Mouse (Mus musculus) C2C12 (cell line): ENCODE measurements around the gene Nrip3. TPM values are rescaled to one million over a fixed set of nuclear protein-coding genes. Genes with fewer than 3 reads are reported as not detected.

Experiments used
- H3K27me3 ChIP-seq: one replicate; pipeline ENCODE4 v1.6.1; 2011; ENCODE audit not compliant: control insufficient read depth, insufficient read depth, insufficient read length
- H3K36me3 ChIP-seq: one replicate; pipeline ENCODE4 v1.6.1; 2011; ENCODE audit not compliant: control insufficient read depth, insufficient read depth
- H3K4me3 ChIP-seq: one replicate; pipeline ENCODE4 v1.5.1; 2011; ENCODE audit warnings: mild to moderate bottlenecking, control low read depth; ENCODE audit not compliant: poor library complexity, insufficient read depth, severe bottlenecking
- H3K79me2 ChIP-seq: one replicate; pipeline ENCODE4 v1.6.1; 2011; ENCODE audit not compliant: control insufficient read depth, insufficient read depth
- H3K79me3 ChIP-seq: one replicate; pipeline ENCODE4 v1.6.1; 2011; ENCODE audit warnings: low read depth, control low read depth
- H3ac ChIP-seq: one replicate; pipeline ENCODE3; 2011; ENCODE audit warnings: low read depth; ENCODE audit not compliant: control insufficient read depth, insufficient read length
- CEBPB ChIP-seq: IDR thresholded peaks from one replicate; pipeline ENCODE4 v1.6.1; 2011; ENCODE audit warnings: low read depth, mild to moderate bottlenecking, control low read depth, moderate library complexity
- CTCF ChIP-seq: IDR thresholded peaks from one replicate; pipeline ENCODE4 v1.5.1; 2011; ENCODE audit not compliant: control insufficient read depth, insufficient read depth, insufficient read length
- FOSL1 ChIP-seq: IDR thresholded peaks from one replicate; pipeline ENCODE4 v1.8.0; 2011; ENCODE audit warnings: mild to moderate bottlenecking, low read length; ENCODE audit not compliant: poor library complexity, insufficient read depth, severe bottlenecking
- MAX ChIP-seq: IDR thresholded peaks from one replicate; pipeline ENCODE4 v1.6.1; 2011; ENCODE audit warnings: mild to moderate bottlenecking, control low read depth
- MYOD1 ChIP-seq: IDR thresholded peaks from one replicate; pipeline ENCODE4 v1.6.1; 2011; ENCODE audit warnings: low read depth; ENCODE audit not compliant: control insufficient read depth, insufficient read length
- MYOG ChIP-seq: IDR thresholded peaks from one replicate; pipeline ENCODE4 v1.6.1; 2011; ENCODE audit not compliant: control insufficient read depth, insufficient read length; ENCODE audit errors: extremely low read depth
- USF1 ChIP-seq: IDR thresholded peaks from one replicate; pipeline ENCODE4 v1.6.1; 2011; ENCODE audit warnings: low read depth, mild to moderate bottlenecking, control low read depth, moderate library complexity
- polyA plus RNA-seq: library from polyadenylated mRNA; unstranded; fragments of >200 nt; fragmentation: generic; extraction: Trizol; gene quantifications from one replicate; pipeline ENCODE4 v1.2.1, GENCODE M21; 2012; ENCODE audit warnings: missing spikeins

The Nrip3 gene
- polyA plus RNA-seq, 1 experiment: not detected

GRCm38 (mm10) chr7:109783281-109783680, 1.5 kb upstream of the Nrip3 start:
- no peaks in the 10 kb centered on the region for H3K36me3 ChIP-seq
- no peak overlapping the region for H3K4me3 ChIP-seq
- TF ChIP-seq CTCF (no peak), USF1 (no peak), CEBPB (no peak), FOSL1 (no peak), MAX (no peak), MYOD1 (no peak), MYOG (no peak)
- H3K27me3 ChIP-seq: peaks cover 38% of the 10 kb centered on the region
- no peaks in the 10 kb centered on the region for H3K79me2 ChIP-seq
- no peaks in the 10 kb centered on the region for H3K79me3 ChIP-seq
- no peak overlapping the region for H3ac ChIP-seq

DNA sequence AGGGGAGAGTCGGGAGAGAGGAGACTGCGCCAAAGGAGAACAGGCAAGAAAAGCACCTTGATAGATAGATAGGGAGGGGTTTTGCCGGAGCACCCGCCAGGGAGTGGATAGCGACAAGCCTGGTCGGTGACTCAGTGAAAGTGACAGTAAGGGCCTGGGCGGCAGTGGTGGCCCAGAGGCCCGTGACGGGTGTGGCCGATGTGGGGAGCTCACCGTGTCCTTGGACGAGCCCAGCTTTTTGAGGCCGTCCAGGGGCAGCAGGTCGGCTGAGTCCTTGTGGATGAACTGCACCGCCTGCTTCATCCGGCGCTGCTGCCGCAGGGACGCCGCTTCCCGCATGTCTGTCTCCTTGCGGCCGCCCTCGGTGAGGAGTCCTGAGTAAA, 747 bp downstream of the Nrip3 start:
- H3K79me3 ChIP-seq: no peaks in the 10 kb centered on the region
- no peak overlapping the region for H3K4me3 ChIP-seq
- H3K79me2 ChIP-seq: no peaks in the 10 kb centered on the region
- H3ac ChIP-seq: no peak overlapping the region
- peaks cover 38% of the 10 kb centered on the region for H3K27me3 ChIP-seq
- H3K36me3 ChIP-seq: no peaks in the 10 kb centered on the region
- TF ChIP-seq CEBPB (no peak), MYOG (no peak), MYOD1 (no peak), FOSL1 (no peak), CTCF (no peak), MAX (no peak), USF1 (no peak)

DNA sequence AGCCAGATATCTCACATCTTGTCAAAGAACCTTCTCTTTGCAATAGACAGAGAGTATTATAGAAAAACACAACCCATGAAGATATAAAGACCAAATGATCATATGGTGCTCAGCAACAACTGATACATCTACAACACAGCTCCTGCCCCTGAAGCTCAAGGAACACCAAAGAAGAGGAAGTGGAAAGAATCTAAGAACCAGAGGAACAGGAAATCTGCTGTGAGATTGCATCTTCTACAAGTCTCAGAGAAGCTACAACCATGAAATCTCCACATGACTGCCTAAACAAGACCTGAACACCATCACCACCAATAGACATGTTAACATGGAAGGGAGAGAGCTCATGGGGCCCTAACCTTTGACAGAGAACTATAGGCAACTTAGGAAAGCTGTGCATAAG, 9.6 kb downstream of the Nrip3 start:
- no peak for TF ChIP-seq CEBPB
- TF ChIP-seq USF1: no peak
- no peak for TF ChIP-seq CTCF
- no peak for TF ChIP-seq MYOD1
- no peak for TF ChIP-seq MYOG
- no peak for TF ChIP-seq FOSL1
- TF ChIP-seq MAX: no peak
- no peaks in the 10 kb centered on the region for H3K27me3 ChIP-seq
- no peaks in the 10 kb centered on the region for H3K79me2 ChIP-seq
- H3ac ChIP-seq: no peak overlapping the region
- no peaks in the 10 kb centered on the region for H3K36me3 ChIP-seq
- no peak overlapping the region for H3K4me3 ChIP-seq
- H3K79me3 ChIP-seq: no peaks in the 10 kb centered on the region

- Histone ChIP-seq H3K79me2 (no peaks in the 10 kb centered on the region), H3ac (no peak overlapping the region), H3K27me3 (no peaks in the 10 kb centered on the region), H3K36me3 (no peaks in the 10 kb centered on the region), H3K4me3 (no peak overlapping the region), H3K79me3 (no peaks in the 10 kb centered on the region)
- TF ChIP-seq CEBPB: no peak
- no peak for TF ChIP-seq FOSL1
- no peak for TF ChIP-seq MYOD1
- no peak for TF ChIP-seq CTCF
- TF ChIP-seq USF1: no peak
- no peak for TF ChIP-seq MAX
- no peak for TF ChIP-seq MYOG
Measured at GRCm38 (mm10) chr7:109768699-109769383, 13.0 kb downstream of the Nrip3 start.

DNA sequence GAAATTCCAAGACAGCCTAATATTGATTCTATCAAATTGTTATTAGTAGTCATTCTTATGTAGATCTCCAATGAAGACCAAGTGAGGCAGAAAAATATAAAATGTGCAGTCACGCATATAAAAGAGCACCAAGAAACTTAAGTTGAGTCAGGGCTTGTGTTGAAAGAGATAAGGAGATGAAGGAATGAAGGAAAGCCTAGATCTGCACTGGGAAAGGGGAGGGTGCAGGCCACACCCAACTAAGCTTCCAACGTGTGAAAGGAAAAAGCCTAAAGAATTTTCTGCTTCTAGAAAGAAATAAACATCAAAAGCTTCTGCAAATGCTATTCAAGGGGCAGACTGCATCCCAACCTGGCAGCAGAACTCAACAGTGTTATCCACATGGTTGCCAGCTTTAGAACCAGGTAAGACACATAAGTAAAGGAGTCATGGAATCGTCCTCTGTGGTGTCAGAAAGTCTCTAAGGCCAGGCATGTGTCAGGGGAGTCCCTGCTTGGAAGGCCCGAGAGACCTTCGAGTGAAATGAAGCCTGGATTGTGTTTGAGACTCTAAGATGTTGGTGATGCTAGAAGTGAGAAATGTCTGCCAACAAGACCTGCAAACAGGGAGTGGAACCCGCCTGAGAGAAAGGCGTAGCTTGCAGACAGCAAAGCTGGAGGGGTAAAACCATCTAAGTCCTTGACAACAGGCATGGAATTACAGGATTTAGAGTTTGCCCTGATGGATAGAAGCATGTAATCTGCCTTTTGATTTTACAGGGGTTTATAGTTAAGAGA, 14.1 kb downstream of the Nrip3 start:
- Histone ChIP-seq H3K36me3 (no peaks in the 10 kb centered on the region), H3ac (no peak overlapping the region), H3K79me2 (no peaks in the 10 kb centered on the region), H3K27me3 (no peaks in the 10 kb centered on the region), H3K4me3 (no peak overlapping the region), H3K79me3 (no peaks in the 10 kb centered on the region)
- no peak for TF ChIP-seq MYOD1
- no peak for TF ChIP-seq CTCF
- TF ChIP-seq MYOG: no peak
- TF ChIP-seq FOSL1: no peak
- no peak for TF ChIP-seq USF1
- TF ChIP-seq CEBPB: no peak
- TF ChIP-seq MAX: no peak

DNA sequence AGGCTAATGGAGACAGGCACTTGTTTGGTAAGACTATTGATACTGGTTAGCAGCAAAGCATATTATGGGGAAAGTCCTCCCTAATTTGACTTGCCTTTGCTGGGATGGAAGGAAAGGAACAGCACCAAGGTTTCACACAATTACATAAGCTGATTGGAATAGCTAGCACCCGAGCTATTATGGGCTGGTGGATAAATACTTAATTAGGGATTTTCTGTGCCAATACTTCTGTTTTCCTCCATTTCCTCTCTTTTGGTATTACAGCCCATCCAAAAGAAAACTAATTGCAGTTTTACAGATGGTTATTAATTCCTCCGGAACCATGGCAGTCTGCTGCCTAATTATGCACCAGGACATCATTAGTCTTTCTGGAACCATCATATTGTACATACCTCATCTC, 17.8 kb downstream of the Nrip3 start:
- TF ChIP-seq USF1: no peak
- TF ChIP-seq MYOD1: no peak
- TF ChIP-seq CEBPB: no peak
- TF ChIP-seq MAX: no peak
- no peak for TF ChIP-seq CTCF
- no peak for TF ChIP-seq MYOG
- no peak for TF ChIP-seq FOSL1
- no peaks in the 10 kb centered on the region for H3K79me2 ChIP-seq
- H3K27me3 ChIP-seq: peaks cover 5% of the 10 kb centered on the region
- no peak overlapping the region for H3K4me3 ChIP-seq
- no peaks in the 10 kb centered on the region for H3K79me3 ChIP-seq
- no peaks in the 10 kb centered on the region for H3K36me3 ChIP-seq
- H3ac ChIP-seq: no peak overlapping the region
